Mouse (Mus musculus): Measurements from ENCODE around the gene Pdzd9. TPM values are rescaled to one million over a fixed set of nuclear protein-coding genes. Genes with fewer than 3 reads are reported as not detected.
"Not testable (repeated sequence)": the region's sequence is repeated elsewhere in the genome, so short reads cannot be mapped to it uniquely, and the experiment has no call there.

Gene Pdzd9
- polyA plus RNA-seq (2011; ENCODE audit: insufficient read depth, insufficient read length, low replicate concordance, missing spikeins), result not detected in 2 replicates

- Histone ChIP-seq H3K27ac (ENCODE audit: control insufficient read depth, insufficient read depth, low read depth, low read length, poor library complexity) (no peak within 1 kb of the TSS), H3K4me1 (ENCODE audit: control insufficient read depth, insufficient read depth, low read length) (no peaks in the 10 kb centered on the region), H3K4me3 (replicated peaks; ENCODE audit: control insufficient read depth, low read depth, low read length) (no peak within 1 kb of the TSS)
- WGBS, result 18% methylated on average over 14 of the region's 14 CpGs
- TF ChIP-seq POLR2A (IDR thresholded peaks at IDR 0.05; ENCODE audit: borderline replicate concordance, control insufficient read depth, low read depth, low read length), result no peak
- peak; percentile 85 for TF ChIP-seq CTCF (IDR thresholded peaks at IDR 0.05; ENCODE audit: control insufficient read depth, insufficient read depth, low read length)
Measured at GRCm38 (mm10) chr7:120670153-120670875, at the start of gene Pdzd9. Gene Pdzd9, minus strand, starts transcription at chr7:120670343.

- H3K4me1 ChIP-seq (ENCODE audit: control insufficient read depth, insufficient read depth, low read length), result no peaks in the 10 kb centered on the region
- TF ChIP-seq POLR2A (IDR thresholded peaks at IDR 0.05; ENCODE audit: borderline replicate concordance, control insufficient read depth, low read depth, low read length), result no peak
- TF ChIP-seq CTCF (IDR thresholded peaks at IDR 0.05; ENCODE audit: control insufficient read depth, insufficient read depth, low read length), result no peak
- 75% methylated on average over 2 of the region's 2 CpGs for WGBS
- no peak overlapping the region for H3K4me3 ChIP-seq (replicated peaks; ENCODE audit: control insufficient read depth, low read depth, low read length)
- no peak overlapping the region for H3K27ac ChIP-seq (ENCODE audit: control insufficient read depth, insufficient read depth, low read depth, low read length, poor library complexity)
Measured at GRCm38 (mm10) chr7:120717261-120717660, 47.1 kb upstream of the Pdzd9 start.

GRCm38 (mm10) chr7:120713951-120714350 lies 43.8 kb upstream of the Pdzd9 start:
- not testable (repeated sequence) for H3K27ac ChIP-seq (ENCODE audit: control insufficient read depth, insufficient read depth, low read depth, low read length, poor library complexity)

DNA sequence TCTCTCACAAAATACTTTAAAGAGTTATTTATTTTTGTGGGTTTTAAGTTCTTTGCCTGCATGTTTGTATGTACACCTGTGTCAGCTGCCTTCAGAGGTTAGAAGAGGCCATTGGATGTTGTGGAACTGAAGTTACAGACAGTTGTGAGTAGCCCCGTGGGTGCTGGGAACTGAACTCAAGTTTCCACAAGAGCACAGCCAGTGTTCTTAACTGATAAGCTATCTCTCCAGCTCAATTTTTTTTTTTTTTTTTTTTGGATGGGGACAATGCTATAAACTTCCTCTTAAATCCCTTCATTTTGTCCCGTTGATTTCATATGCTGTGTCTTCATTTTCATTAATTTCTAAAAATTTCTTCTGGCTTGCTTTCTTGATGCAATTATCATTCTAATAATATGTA lies 43.1 kb upstream of the Pdzd9 start:
- Histone ChIP-seq H3K4me3 (replicated peaks; ENCODE audit: control insufficient read depth, low read depth, low read length) (no peak overlapping the region), H3K27ac (ENCODE audit: control insufficient read depth, insufficient read depth, low read depth, low read length, poor library complexity) (no peak overlapping the region), H3K4me1 (ENCODE audit: control insufficient read depth, insufficient read depth, low read length) (no peaks in the 10 kb centered on the region)
- TF ChIP-seq POLR2A (IDR thresholded peaks at IDR 0.05; ENCODE audit: borderline replicate concordance, control insufficient read depth, low read depth, low read length), result no peak
- 66% methylated on average over 2 of the region's 2 CpGs for WGBS

More at GRCm38 (mm10) chr7:120713951-120714350, 43.8 kb upstream of the Pdzd9 start:
- not testable (repeated sequence) for H3K4me3 ChIP-seq (replicated peaks; ENCODE audit: control insufficient read depth, low read depth, low read length); H3K4me1 ChIP-seq (ENCODE audit: control insufficient read depth, insufficient read depth, low read length)
- WGBS, result 89% methylated on average over 11 of the region's 11 CpGs

DNA sequence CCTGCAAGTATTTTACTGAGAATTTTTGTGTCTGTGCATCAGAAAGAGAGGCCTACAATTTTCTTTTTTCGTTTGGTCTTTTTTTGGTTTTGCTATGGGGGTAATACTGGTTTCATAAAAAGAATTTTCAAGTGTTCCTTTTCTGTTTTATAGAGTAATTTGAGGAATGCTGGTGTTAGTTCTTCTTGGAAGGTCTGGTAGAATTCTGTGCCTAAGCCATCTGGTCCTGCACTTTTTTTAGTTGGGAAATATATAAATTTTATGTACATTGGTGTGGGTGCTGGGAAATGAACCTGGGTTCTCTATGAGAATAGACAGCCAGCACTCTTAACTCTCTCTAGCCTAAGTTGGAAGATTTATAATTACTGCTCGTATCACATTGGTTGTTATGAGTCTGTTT lies 41.9 kb upstream of the Pdzd9 start:
- no peak overlapping the region for H3K27ac ChIP-seq (ENCODE audit: control insufficient read depth, insufficient read depth, low read depth, low read length, poor library complexity)
- WGBS, result 79% methylated on average over 2 of the region's 2 CpGs
- no peaks in the 10 kb centered on the region for H3K4me1 ChIP-seq (ENCODE audit: control insufficient read depth, insufficient read depth, low read length)
- TF ChIP-seq POLR2A (IDR thresholded peaks at IDR 0.05; ENCODE audit: borderline replicate concordance, control insufficient read depth, low read depth, low read length), result no peak
- no peak for TF ChIP-seq CTCF (IDR thresholded peaks at IDR 0.05; ENCODE audit: control insufficient read depth, insufficient read depth, low read length)
- H3K4me3 ChIP-seq (replicated peaks; ENCODE audit: control insufficient read depth, low read depth, low read length), result no peak overlapping the region

- H3K27ac ChIP-seq (ENCODE audit: control insufficient read depth, insufficient read depth, low read depth, low read length, poor library complexity), result no peak overlapping the region
- 32% methylated on average over 3 of the region's 3 CpGs for WGBS
- no peak overlapping the region for H3K4me3 ChIP-seq (replicated peaks; ENCODE audit: control insufficient read depth, low read depth, low read length)
- H3K4me1 ChIP-seq (ENCODE audit: control insufficient read depth, insufficient read depth, low read length), result no peaks in the 10 kb centered on the region; the same call in 1 of the 2 replicates
- TF ChIP-seq POLR2A (IDR thresholded peaks at IDR 0.05; ENCODE audit: borderline replicate concordance, control insufficient read depth, low read depth, low read length) (no peak), CTCF (IDR thresholded peaks at IDR 0.05; ENCODE audit: control insufficient read depth, insufficient read depth, low read length) (no peak)
Measured at GRCm38 (mm10) chr7:120703888-120704287, 33.7 kb upstream of the Pdzd9 start.

DNA sequence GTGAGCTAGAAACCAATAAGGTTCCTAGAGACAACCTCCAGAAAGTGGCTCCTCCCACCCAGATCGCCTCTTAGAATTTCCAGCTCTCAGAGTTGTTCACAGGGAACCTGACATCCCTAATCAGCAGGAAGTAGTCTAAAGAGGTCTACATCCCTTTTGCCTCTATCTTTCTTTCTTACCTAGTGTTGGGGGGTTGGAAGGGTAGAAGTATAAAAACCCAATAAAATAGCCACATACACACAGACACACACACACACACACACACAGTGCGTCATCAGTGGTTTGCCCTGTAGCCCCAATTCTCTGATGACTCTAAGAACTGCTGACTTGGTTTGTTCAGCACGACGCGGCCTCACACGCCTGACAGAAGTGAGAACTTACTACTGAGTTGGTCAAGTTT lies 29.4 kb upstream of the Pdzd9 start:
- 68% methylated on average over 6 of the region's 6 CpGs for WGBS
- no peak overlapping the region for H3K27ac ChIP-seq (ENCODE audit: control insufficient read depth, insufficient read depth, low read depth, low read length, poor library complexity)
- TF ChIP-seq POLR2A (IDR thresholded peaks at IDR 0.05; ENCODE audit: borderline replicate concordance, control insufficient read depth, low read depth, low read length), result no peak
- H3K4me3 ChIP-seq (replicated peaks; ENCODE audit: control insufficient read depth, low read depth, low read length), result no peak overlapping the region
- no peaks in the 10 kb centered on the region; the same call in 1 of the 2 replicates for H3K4me1 ChIP-seq (ENCODE audit: control insufficient read depth, insufficient read depth, low read length)

DNA sequence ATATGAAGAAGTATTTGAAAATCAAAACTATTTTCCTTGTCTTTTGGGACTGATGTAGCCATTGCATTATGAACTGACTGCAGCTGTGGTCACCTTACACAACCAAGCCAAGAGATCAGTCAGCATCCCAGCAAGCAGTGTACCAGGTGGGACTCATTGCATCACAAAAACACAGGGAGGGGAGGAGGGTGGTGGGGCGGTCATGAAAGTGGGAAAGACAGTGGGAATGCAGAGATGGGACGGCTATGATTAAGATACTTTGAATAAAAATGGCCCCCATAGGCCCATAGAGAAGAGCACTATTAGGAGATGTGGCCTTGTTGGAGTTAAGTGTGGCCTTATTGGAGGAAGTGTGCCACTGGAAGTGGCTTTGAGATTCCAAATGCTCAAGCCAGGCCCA lies 26.2 kb upstream of the Pdzd9 start:
- no peak overlapping the region for H3K4me3 ChIP-seq (replicated peaks; ENCODE audit: control insufficient read depth, low read depth, low read length)
- no peak overlapping the region for H3K27ac ChIP-seq (ENCODE audit: control insufficient read depth, insufficient read depth, low read depth, low read length, poor library complexity)
- H3K4me1 ChIP-seq (ENCODE audit: control insufficient read depth, insufficient read depth, low read length), result no peaks in the 10 kb centered on the region; the same call in 1 of the 2 replicates
- no peak for TF ChIP-seq POLR2A (IDR thresholded peaks at IDR 0.05; ENCODE audit: borderline replicate concordance, control insufficient read depth, low read depth, low read length)
- TF ChIP-seq CTCF (IDR thresholded peaks at IDR 0.05; ENCODE audit: control insufficient read depth, insufficient read depth, low read length), result no peak
- WGBS, result 94% methylated on average over 2 of the region's 2 CpGs

GRCm38 (mm10) chr7:120695641-120696040 lies 25.5 kb upstream of the Pdzd9 start:
- Histone ChIP-seq H3K4me1 (ENCODE audit: control insufficient read depth, insufficient read depth, low read length) (no peaks in the 10 kb centered on the region; the same call in 1 of the 2 replicates), H3K4me3 (replicated peaks; ENCODE audit: control insufficient read depth, low read depth, low read length) (no peak overlapping the region), H3K27ac (ENCODE audit: control insufficient read depth, insufficient read depth, low read depth, low read length, poor library complexity) (no peak overlapping the region)
- 54% methylated on average over 1 of the region's 1 CpGs for WGBS
- TF ChIP-seq POLR2A (IDR thresholded peaks at IDR 0.05; ENCODE audit: borderline replicate concordance, control insufficient read depth, low read depth, low read length) (no peak), CTCF (IDR thresholded peaks at IDR 0.05; ENCODE audit: control insufficient read depth, insufficient read depth, low read length) (no peak)

Measured in bone marrow, adult 2 months (tissue).